Mouse (Mus musculus) hindbrain, embryonic 11.5 days (tissue): ENCODE results near the gene Tmem109. TPM values are rescaled to one million over a fixed set of nuclear protein-coding genes. Genes with fewer than 3 reads are reported as not detected.

Source experiments
- ATAC-seq: fragments of 200-750 bp; cut with Nextera tagmentation; 2 replicates; pipeline ENCODE4 v1.8.0; 2017; ENCODE audit warnings: mild to moderate bottlenecking, moderate TSS enrichment, moderate library complexity; ENCODE audit not compliant: low FRiP score
- DNase-seq: peaks from one replicate; pipeline ENCODE4 v3.0.0-alpha.2; 2015; ENCODE audit warnings: low spot score
- H3K27ac ChIP-seq: fragments of 300-500 bp; sonication (generic); 2 replicates; pipeline ENCODE4 v1.5.1; 2014; ENCODE audit warnings: mild to moderate bottlenecking, low read depth, low read length
- H3K27me3 ChIP-seq: fragments of 300-500 bp; sonication (generic); 2 replicates; pipeline ENCODE4 v1.6.1; 2014; ENCODE audit warnings: mild to moderate bottlenecking, low read length, moderate library complexity, mixed read lengths; ENCODE audit not compliant: control insufficient read depth, insufficient read depth
- H3K36me3 ChIP-seq: fragments of 300-500 bp; sonication (generic); 2 replicates; pipeline ENCODE4 v1.6.1; 2014; ENCODE audit warnings: mild to moderate bottlenecking, low read length, moderate library complexity, mixed read lengths; ENCODE audit not compliant: control insufficient read depth, insufficient read depth
- H3K4me1 ChIP-seq: fragments of 300-500 bp; sonication (generic); replicated peaks from 2 replicates; pipeline ENCODE4 v1.6.1; 2014; ENCODE audit warnings: low read length, mixed read lengths; ENCODE audit not compliant: control insufficient read depth, insufficient read depth
- H3K4me2 ChIP-seq: fragments of 300-500 bp; sonication (generic); replicated peaks from 2 replicates; pipeline ENCODE4 v1.6.1; 2014; ENCODE audit warnings: mild to moderate bottlenecking, low read depth, low read length
- H3K4me3 ChIP-seq: fragments of 300-500 bp; sonication (generic); 2 replicates; pipeline ENCODE4 v1.5.1; 2014; ENCODE audit warnings: low read depth, low read length
- H3K9ac ChIP-seq: fragments of 300-500 bp; sonication (generic); 2 replicates; pipeline ENCODE4 v1.6.1; 2014; ENCODE audit warnings: low read depth, low read length
- H3K9me3 ChIP-seq: fragments of 300-500 bp; sonication (generic); 2 replicates; pipeline ENCODE4 v1.6.1; 2016; ENCODE audit warnings: low read length; ENCODE audit not compliant: control insufficient read depth
- WGBS: fragments of 180-500 bp; shearing (Covaris S2); extraction: QIAGEN DNeasy Blood & Tissue Kit; methylation state at CpG from one replicate; pipeline ENCODE4 v1.1.7; 2014; 5-methylcytosine and 5-hydroxymethylcytosine counted together
- polyA plus RNA-seq: library from polyadenylated mRNA; unstranded; fragments of >200 nt; fragmentation: Nextera tagmentation; extraction: Ambion mirVana; gene quantifications from 2 replicates; pipeline ENCODE4 v1.2.1, GENCODE M21; 2014

Tmem109 gene
- polyA plus RNA-seq, 1 experiment from 2014 or later = 44.9 TPM

DNA sequence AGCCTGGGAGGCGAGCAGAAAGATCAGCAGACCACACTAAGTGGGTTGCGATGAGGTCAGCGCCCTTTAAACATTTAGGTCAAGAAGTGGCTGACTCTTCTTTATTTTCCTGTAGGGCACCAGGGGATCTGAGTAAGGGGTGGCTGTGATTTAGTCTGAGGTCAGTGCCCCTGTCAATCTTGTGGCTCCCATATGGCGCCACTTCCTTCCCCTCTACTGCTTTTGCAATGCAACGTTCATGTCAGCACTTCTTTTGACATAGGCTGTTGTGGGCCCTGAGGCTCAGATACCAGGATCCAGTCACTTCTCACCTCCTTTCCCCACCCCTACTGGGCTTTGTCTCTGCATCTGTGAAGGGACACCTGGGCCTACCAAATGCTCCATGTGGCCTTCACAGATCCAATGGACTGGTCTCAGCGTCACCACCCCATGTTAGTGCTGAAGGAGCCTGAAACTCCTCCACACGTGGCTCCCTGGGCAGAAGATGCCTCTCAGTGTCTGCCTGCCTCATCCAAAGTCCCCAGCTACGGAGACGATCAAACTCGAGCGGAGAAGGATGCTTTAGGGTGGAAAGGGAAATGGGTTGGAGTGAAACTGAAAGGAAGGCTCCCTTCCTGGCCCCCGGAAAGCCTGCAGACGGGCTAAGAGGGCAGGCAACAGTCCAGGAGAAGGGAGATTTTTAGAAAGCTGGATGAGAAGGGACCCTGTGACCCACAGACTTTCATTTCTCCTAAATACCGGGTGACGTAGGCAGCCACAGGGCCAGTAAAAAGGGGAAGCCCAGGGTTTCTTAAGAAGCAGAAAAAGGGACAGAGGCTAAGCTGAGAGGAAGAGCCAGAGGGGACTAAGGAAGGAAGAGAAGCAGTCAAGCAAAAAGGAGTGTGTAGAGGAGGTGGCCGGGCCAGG is 39.8 kb downstream of the Tmem109 start:
- WGBS = 31% methylated on average over 16 of the region's 16 CpGs
- H3K4me3 ChIP-seq = no peak overlapping the region
- ATAC-seq = no peak
- no peak overlapping the region for H3K4me2 ChIP-seq
- no peaks in the 10 kb centered on the region for H3K9me3 ChIP-seq
- H3K27ac ChIP-seq = no peak overlapping the region
- peaks cover 2% of the 10 kb centered on the region for H3K27me3 ChIP-seq
- no peaks in the 10 kb centered on the region for H3K36me3 ChIP-seq
- H3K9ac ChIP-seq = no peak overlapping the region
- no peak for DNase-seq
- H3K4me1 ChIP-seq = no peaks in the 10 kb centered on the region; the same call in 1 of the 2 replicates

- no peaks in the 10 kb centered on the region for H3K9me3 ChIP-seq
- no peak within 1 kb of the TSS for H3K9ac ChIP-seq
- H3K36me3 ChIP-seq = no peaks in the 10 kb centered on the region
- ATAC-seq (no peak), DNase-seq (no peak)
- no peak within 1 kb of the TSS for H3K4me2 ChIP-seq
- H3K27ac ChIP-seq = no peak within 1 kb of the TSS
- H3K4me3 ChIP-seq = no peak within 1 kb of the TSS
- H3K4me1 ChIP-seq = no peaks in the 10 kb centered on the region; the same call in 1 of the 2 replicates
- 78% methylated on average over 15 of the region's 15 CpGs for WGBS
- peaks cover 2% of the 10 kb centered on the region for H3K27me3 ChIP-seq
Observed at GRCm38 (mm10) chr19:10839010-10839892, 42.5 kb downstream of the Tmem109 start, which contains the start of gene Slc15a3. Gene Slc15a3 (plus strand): TSS chr19:10839727.

DNA sequence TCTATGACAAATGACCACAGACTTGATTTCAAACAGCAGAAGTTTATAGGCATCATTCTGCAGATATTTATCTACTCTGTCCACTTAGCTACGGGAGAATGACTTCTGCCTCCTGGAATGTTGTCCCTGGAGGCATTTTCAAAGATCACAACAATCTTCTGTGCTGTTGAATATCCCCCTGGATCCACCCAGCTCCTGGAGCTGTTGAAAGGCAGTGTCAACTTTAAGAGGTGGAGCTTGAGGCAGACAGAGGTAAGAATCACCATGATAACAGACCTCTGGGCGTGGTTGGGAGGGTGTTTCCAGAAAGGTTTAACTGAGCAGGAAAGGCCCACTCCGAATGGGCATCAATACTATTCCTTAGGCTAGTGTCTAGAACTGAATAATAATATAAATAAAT is 46.1 kb downstream of the Tmem109 start:
- Histone ChIP-seq H3K4me3 (no peak overlapping the region), H3K9me3 (no peaks in the 10 kb centered on the region), H3K4me1 (no peaks in the 10 kb centered on the region), H3K36me3 (no peaks in the 10 kb centered on the region), H3K9ac (no peak overlapping the region), H3K4me2 (no peak overlapping the region), H3K27ac (no peak overlapping the region), H3K27me3 (no peaks in the 10 kb centered on the region)
- WGBS = 63% methylated on average over 3 of the region's 3 CpGs
- ATAC-seq (no peak), DNase-seq (no peak)

- no peak overlapping the region for H3K4me3 ChIP-seq
Observed at GRCm38 (mm10) chr19:10833611-10834010, 48.2 kb downstream of the Tmem109 start.

GRCm38 (mm10) chr19:10832030-10832429 is 49.8 kb downstream of the Tmem109 start:
- WGBS = 81% methylated on average over 3 of the region's 3 CpGs
- Histone ChIP-seq H3K9ac (no peak overlapping the region), H3K9me3 (no peaks in the 10 kb centered on the region), H3K36me3 (no peaks in the 10 kb centered on the region), H3K4me1 (no peaks in the 10 kb centered on the region), H3K27ac (no peak overlapping the region), H3K4me2 (no peak overlapping the region), H3K4me3 (no peak overlapping the region), H3K27me3 (no peaks in the 10 kb centered on the region)
- ATAC-seq (no peak), DNase-seq (no peak)

More at GRCm38 (mm10) chr19:10833611-10834010, 48.2 kb downstream of the Tmem109 start:
- no peaks in the 10 kb centered on the region for H3K9me3 ChIP-seq
- no peaks in the 10 kb centered on the region for H3K27me3 ChIP-seq
- H3K27ac ChIP-seq = no peak overlapping the region
- no peaks in the 10 kb centered on the region for H3K36me3 ChIP-seq
- no peaks in the 10 kb centered on the region for H3K4me1 ChIP-seq
- H3K4me2 ChIP-seq = no peak overlapping the region
- WGBS = 85% methylated on average over 3 of the region's 3 CpGs
- no peak overlapping the region for H3K9ac ChIP-seq
- DNase-seq (no peak), ATAC-seq (no peak)

- H3K27me3 ChIP-seq = no peaks in the 10 kb centered on the region
- 16% methylated on average over 5 of the region's 5 CpGs for WGBS
- H3K36me3 ChIP-seq = no peaks in the 10 kb centered on the region
- no peak overlapping the region for H3K4me2 ChIP-seq
- DNase-seq (peak; percentile 72), ATAC-seq (peak; percentile 27; the same call in 1 of the 2 replicates)
- H3K27ac ChIP-seq = no peak overlapping the region
- H3K4me1 ChIP-seq = no peaks in the 10 kb centered on the region
- H3K9me3 ChIP-seq = no peaks in the 10 kb centered on the region
- H3K9ac ChIP-seq = no peak overlapping the region
- no peak overlapping the region for H3K4me3 ChIP-seq
Observed at GRCm38 (mm10) chr19:10831424-10831823, 50.4 kb downstream of the Tmem109 start.

DNA sequence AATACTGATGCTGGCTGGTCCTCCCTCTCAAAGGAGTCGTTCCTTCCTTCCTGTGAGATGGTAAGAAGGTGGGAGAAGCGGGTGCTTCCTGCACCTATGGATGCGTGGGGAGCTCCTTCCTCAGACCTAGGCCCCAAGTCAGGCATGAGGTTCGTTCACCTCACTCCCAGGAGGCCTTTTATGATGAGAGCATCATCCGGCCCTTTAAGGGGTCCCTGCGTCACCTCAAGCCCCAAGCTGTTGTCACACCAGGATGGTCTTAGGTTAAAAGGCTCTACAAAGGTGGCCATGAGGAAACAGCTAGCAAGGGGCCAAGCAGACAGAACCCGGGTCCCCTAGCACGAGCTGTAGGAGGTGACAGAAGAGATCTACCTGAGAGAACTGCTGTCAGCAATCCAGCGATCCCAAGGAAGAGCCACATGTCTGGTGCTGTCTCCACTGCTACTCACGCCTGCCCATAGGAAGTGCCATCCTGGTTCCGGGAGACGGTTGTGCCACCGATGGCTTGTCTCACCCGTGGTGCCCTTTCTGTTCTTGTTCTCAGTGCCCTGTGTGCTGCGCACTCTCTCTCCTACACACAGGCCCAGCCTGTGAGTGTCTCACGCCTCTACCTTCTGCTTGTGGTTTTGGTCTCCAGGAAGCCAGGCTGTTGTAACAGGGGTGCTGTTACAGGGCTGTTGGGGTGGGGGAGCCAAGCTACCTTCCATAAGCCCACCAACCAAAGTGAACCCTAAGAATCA is 52.2 kb downstream of the Tmem109 start, which contains the start of gene Cd6:
Gene Cd6 (minus strand): TSS at position 623 of the 740 bp plus-strand sequence.
- Histone ChIP-seq H3K4me3 (no peak within 1 kb of the TSS), H3K4me1 (no peaks in the 10 kb centered on the region; the same call in 1 of the 2 replicates)
- WGBS = 94% methylated on average over 16 of the region's 16 CpGs

DNA sequence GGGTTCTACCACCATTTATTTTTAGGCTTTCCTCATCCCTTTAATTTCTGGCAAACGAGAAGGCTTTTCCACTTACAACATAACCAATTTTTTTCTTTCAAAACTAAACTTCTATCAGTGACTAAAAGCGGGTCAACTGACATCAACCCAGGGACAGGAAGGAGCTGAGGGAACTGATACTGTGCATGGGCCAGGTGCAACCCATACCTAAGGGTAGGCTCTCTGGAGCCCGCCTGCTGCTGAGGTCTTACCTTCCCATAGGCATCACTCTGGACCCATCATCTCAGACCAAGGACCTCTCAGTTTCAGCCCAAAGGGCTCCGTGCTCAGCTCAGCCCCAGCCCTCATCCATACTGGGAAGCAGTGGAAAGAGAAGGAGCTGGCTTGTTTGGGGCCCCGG is 53.5 kb downstream of the Tmem109 start:
- Histone ChIP-seq H3K27me3 (no peaks in the 10 kb centered on the region), H3K4me1 (no peaks in the 10 kb centered on the region; the same call in 1 of the 2 replicates), H3K36me3 (no peaks in the 10 kb centered on the region), H3K4me3 (no peak overlapping the region), H3K9me3 (no peaks in the 10 kb centered on the region), H3K9ac (no peak overlapping the region), H3K4me2 (no peak overlapping the region), H3K27ac (no peak overlapping the region)
- 90% methylated on average over 5 of the region's 5 CpGs for WGBS
- ATAC-seq (no peak), DNase-seq (no peak)

More for the DNA sequence above, 52.2 kb downstream of the Tmem109 start, which contains the start of gene Cd6:
- Histone ChIP-seq H3K9ac (no peak within 1 kb of the TSS), H3K4me2 (no peak within 1 kb of the TSS), H3K9me3 (no peaks in the 10 kb centered on the region), H3K27me3 (no peaks in the 10 kb centered on the region), H3K27ac (no peak within 1 kb of the TSS), H3K36me3 (no peaks in the 10 kb centered on the region)
- DNase-seq = no peak
- no peak for ATAC-seq
